Mouse (Mus musculus): ENCODE measurements around the gene Spns1. TPM values are rescaled to one million over a fixed set of nuclear protein-coding genes. Genes with fewer than 3 reads are reported as not detected.

Gene Spns1
- polyA plus RNA-seq, 1 experiment: 40.2 TPM

DNA sequence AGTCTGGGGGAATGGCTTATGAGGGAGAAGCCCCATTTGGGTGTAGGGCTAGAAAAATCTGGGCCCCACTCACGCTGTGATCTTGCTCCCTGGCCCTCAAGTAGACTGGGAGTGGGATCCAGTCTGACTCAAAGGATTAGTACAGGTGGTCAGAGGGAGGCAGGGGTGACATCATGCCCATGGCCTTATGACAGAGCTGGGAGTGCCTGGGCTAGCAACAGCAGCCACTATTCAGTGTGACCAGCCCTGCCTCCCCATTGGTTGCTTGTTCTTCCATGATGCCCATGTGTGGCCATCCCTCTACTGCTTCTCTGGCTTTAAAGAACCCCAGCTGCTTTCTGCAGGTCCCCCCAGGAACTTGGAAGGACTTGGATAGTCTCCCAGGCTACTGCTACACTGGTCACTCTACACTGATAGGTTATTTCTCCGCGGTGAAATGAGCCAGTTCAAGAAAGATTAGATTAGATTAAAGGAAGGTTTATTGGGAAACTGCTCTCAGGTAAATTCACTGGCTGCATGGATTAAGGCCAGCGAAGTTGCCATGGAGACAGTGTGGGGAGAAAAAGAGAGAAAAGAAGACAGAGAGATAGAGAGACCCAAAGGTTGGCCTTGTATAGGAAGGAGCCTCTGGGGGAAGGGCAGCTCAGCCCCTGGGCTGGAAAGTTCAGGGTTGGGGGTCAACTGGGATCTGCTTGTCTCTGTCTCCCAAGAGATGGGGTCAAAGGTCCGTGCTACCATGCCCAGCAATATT is 21.2 kb downstream of the Spns1 start:
- Histone ChIP-seq H3K27ac (ENCODE audit: insufficient read depth, low read length) (no peak overlapping the region), H3K4me3 (ENCODE audit: insufficient read depth, low read length) (no peak overlapping the region), H3K4me1 (ENCODE audit: control insufficient read depth, insufficient read depth, low read length) (no peaks in the 10 kb centered on the region)
- TF ChIP-seq POLR2A (IDR thresholded peaks at IDR 0.05; ENCODE audit: low read depth, low read length): no peak
- no peak for TF ChIP-seq CTCF (IDR thresholded peaks at IDR 0.05; ENCODE audit: borderline replicate concordance, insufficient read depth, low read length)

GRCm38 (mm10) chr7:126354738-126355614 is 22.3 kb downstream of the Spns1 start:
- Histone ChIP-seq H3K27ac (ENCODE audit: insufficient read depth, low read length) (no peak overlapping the region), H3K4me3 (ENCODE audit: insufficient read depth, low read length) (no peak overlapping the region), H3K4me1 (ENCODE audit: control insufficient read depth, insufficient read depth, low read length) (no peaks in the 10 kb centered on the region)
- TF ChIP-seq POLR2A (IDR thresholded peaks at IDR 0.05; ENCODE audit: low read depth, low read length) (no peak), CTCF (IDR thresholded peaks at IDR 0.05; ENCODE audit: borderline replicate concordance, insufficient read depth, low read length) (no peak)

- TF ChIP-seq POLR2A (IDR thresholded peaks at IDR 0.05; ENCODE audit: low read depth, low read length) (no peak), CTCF (IDR thresholded peaks at IDR 0.05; ENCODE audit: borderline replicate concordance, insufficient read depth, low read length) (no peak)
- Histone ChIP-seq H3K4me3 (ENCODE audit: insufficient read depth, low read length) (no peak overlapping the region), H3K4me1 (ENCODE audit: control insufficient read depth, insufficient read depth, low read length) (no peaks in the 10 kb centered on the region), H3K27ac (ENCODE audit: insufficient read depth, low read length) (no peak overlapping the region)
Measured at GRCm38 (mm10) chr7:126353994-126354365, 23.3 kb downstream of the Spns1 start.

DNA sequence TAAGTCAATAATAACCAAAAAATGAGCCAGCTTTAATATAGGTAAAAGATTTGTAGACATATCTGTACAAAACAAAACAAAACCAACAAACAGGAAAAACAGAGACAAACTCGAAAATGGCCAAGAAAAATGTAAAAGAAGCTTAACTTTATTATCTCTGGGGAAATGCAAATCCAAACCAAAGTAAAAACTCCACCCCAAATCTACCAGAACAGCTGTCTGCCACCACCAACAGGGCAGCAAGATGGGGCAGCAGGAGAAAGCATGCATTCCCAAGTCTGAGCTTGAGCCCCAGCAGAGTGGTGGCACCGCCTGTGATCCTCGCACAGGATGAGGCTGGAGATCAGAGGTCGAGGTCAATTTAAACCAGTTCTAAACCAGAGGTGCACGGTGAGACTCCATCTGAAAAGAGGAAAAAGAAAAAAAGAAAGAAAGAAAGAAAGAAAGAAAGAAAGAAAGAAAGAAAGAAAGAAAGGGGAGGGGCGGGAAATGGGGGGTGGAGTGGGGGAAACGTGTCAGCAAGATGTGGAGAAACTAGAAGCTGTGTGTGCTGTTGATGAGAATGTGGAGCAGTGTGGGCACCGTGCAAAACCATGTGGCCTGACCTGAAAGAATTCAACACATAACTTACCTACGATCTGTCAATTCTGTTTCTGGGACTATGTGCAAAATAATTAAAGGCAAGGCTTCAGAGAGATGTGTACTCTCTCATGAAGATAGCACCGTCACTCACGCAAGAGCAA is 23.8 kb downstream of the Spns1 start:
- H3K4me1 ChIP-seq (ENCODE audit: control insufficient read depth, insufficient read depth, low read length): no peaks in the 10 kb centered on the region
- no peak overlapping the region for H3K4me3 ChIP-seq (ENCODE audit: insufficient read depth, low read length)
- H3K27ac ChIP-seq (ENCODE audit: insufficient read depth, low read length): no peak overlapping the region
- TF ChIP-seq POLR2A (IDR thresholded peaks at IDR 0.05; ENCODE audit: low read depth, low read length): no peak
- TF ChIP-seq CTCF (IDR thresholded peaks at IDR 0.05; ENCODE audit: borderline replicate concordance, insufficient read depth, low read length): no peak

GRCm38 (mm10) chr7:126351419-126351951 is 25.8 kb downstream of the Spns1 start:
- no peak overlapping the region for H3K27ac ChIP-seq (ENCODE audit: insufficient read depth, low read length)
- no peak overlapping the region for H3K4me3 ChIP-seq (ENCODE audit: insufficient read depth, low read length)
- TF ChIP-seq CTCF (IDR thresholded peaks at IDR 0.05; ENCODE audit: borderline replicate concordance, insufficient read depth, low read length) (no peak), POLR2A (IDR thresholded peaks at IDR 0.05; ENCODE audit: low read depth, low read length) (no peak)
- no peaks in the 10 kb centered on the region for H3K4me1 ChIP-seq (ENCODE audit: control insufficient read depth, insufficient read depth, low read length)

GRCm38 (mm10) chr7:126350748-126351418 is 26.4 kb downstream of the Spns1 start:
- H3K4me3 ChIP-seq (ENCODE audit: insufficient read depth, low read length): no peak overlapping the region
- no peak for TF ChIP-seq CTCF (IDR thresholded peaks at IDR 0.05; ENCODE audit: borderline replicate concordance, insufficient read depth, low read length)
- no peak for TF ChIP-seq POLR2A (IDR thresholded peaks at IDR 0.05; ENCODE audit: low read depth, low read length)
- no peaks in the 10 kb centered on the region for H3K4me1 ChIP-seq (ENCODE audit: control insufficient read depth, insufficient read depth, low read length)
- H3K27ac ChIP-seq (ENCODE audit: insufficient read depth, low read length): no peak overlapping the region

GRCm38 (mm10) chr7:126348293-126348692 is 29.0 kb downstream of the Spns1 start:
- no peaks in the 10 kb centered on the region for H3K4me1 ChIP-seq (ENCODE audit: control insufficient read depth, insufficient read depth, low read length)
- H3K27ac ChIP-seq (ENCODE audit: insufficient read depth, low read length): no peak overlapping the region
- no peak overlapping the region for H3K4me3 ChIP-seq (ENCODE audit: insufficient read depth, low read length)
- no peak for TF ChIP-seq POLR2A (IDR thresholded peaks at IDR 0.05; ENCODE audit: low read depth, low read length)
- TF ChIP-seq CTCF (IDR thresholded peaks at IDR 0.05; ENCODE audit: borderline replicate concordance, insufficient read depth, low read length): no peak

DNA sequence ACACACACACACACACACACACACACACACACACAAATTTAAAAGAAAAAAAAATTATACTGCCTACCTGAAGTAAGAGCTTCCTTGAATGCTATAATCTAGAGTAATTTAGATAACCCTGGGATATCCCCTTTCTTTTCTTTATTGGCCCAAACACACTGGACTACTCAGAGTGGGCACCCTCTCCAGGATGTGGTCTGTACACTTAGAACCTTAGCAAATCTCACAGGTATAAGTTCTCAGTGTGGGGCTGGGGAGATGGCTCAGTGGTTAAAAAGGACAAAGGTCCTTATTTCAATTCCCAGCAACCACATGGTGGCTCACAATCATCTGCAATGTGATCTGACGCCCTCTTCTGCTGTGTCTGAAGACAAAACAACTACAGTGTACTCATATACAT is 30.2 kb downstream of the Spns1 start:
- Histone ChIP-seq H3K4me3 (ENCODE audit: insufficient read depth, low read length) (no peak overlapping the region), H3K4me1 (ENCODE audit: control insufficient read depth, insufficient read depth, low read length) (no peaks in the 10 kb centered on the region), H3K27ac (ENCODE audit: insufficient read depth, low read length) (no peak overlapping the region)
- no peak for TF ChIP-seq CTCF (IDR thresholded peaks at IDR 0.05; ENCODE audit: borderline replicate concordance, insufficient read depth, low read length)
- no peak for TF ChIP-seq POLR2A (IDR thresholded peaks at IDR 0.05; ENCODE audit: low read depth, low read length)

DNA sequence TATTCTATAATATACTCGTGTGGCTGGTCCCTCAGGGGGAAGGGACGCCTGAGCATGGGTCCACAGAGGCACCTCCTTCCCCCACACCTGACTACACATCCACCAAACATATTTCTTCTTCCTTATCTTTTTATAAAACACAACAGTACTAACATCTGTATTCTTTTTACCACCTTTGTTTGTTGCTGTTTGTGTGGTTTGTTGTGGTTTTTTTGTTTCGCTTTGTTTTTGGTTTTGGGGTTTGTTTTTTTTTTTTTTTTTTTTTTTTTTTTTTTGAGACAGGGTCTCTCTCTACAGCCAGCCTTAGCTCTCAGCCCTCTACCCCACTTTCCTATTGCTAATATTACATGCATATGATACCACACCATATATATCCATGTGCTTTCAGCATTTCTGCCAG is 31.3 kb downstream of the Spns1 start:
- H3K27ac ChIP-seq (ENCODE audit: insufficient read depth, low read length): no peak overlapping the region
- no peaks in the 10 kb centered on the region for H3K4me1 ChIP-seq (ENCODE audit: control insufficient read depth, insufficient read depth, low read length)

More for the DNA sequence above, 31.3 kb downstream of the Spns1 start:
- no peak overlapping the region for H3K4me3 ChIP-seq (ENCODE audit: insufficient read depth, low read length)
- TF ChIP-seq CTCF (IDR thresholded peaks at IDR 0.05; ENCODE audit: borderline replicate concordance, insufficient read depth, low read length): no peak
- TF ChIP-seq POLR2A (IDR thresholded peaks at IDR 0.05; ENCODE audit: low read depth, low read length): no peak
